Mouse (Mus musculus) stomach, postnatal 0 days (tissue): ENCODE data around the gene Nim1k.

Source experiments
- CTCF ChIP-seq: IDR thresholded peaks from 2 replicates; pipeline ENCODE4 v1.5.1; 2016; ENCODE audit warnings: antibody characterized with exemption, low read depth, mild to moderate bottlenecking, moderate library complexity
- EP300 ChIP-seq: optimal IDR thresholded peaks from 2 replicates; pipeline ENCODE3; 2016; ENCODE audit warnings: antibody characterized with exemption

DNA sequence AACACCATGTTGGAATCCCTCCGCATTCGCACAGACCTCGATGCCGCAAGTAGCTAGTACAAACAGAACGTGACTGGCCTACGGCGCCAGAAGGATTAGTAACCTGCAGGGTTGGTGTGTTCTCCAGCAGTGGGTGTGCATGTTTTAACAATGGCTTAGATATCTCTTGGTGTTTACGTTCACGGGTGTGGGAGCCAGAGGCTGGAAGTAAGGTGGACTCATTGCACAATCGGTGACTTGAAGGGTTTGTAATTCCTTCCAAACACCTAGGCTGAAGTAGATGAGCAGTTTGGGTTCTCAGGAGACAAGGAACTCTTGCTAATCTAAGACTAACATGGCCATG is 45.4 kb downstream of the Nim1k start:
- no peak for TF ChIP-seq CTCF
- TF ChIP-seq EP300: no peak
